ENCODE assay signal across 15 mouse cellular contexts in the genomic region with DNA sequence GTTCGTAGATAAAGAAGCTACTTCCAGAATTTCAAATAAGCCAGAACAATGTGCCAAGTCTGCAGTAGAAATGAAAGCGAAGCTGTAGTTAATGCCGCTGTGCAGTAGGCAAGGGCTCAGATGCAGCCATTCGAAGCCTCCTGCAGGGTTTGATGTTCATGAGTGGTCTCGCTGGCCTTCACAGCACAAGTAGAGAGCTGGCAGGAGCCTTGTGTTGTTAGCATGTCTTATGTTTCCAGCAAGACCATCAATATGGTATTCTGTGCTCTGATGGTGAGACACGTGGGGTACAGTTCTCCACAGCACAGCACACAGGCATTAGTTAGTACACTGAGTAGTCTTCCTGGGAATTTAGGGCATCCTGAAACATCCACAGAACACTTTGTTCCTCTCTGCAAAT.
DNase-seq lines count a peak whose midpoint lies in the region; ATAC-seq and TF ChIP-seq lines count a peak whose summit lies in the region.
"Had no signal": no experiment of that assay in that cellular context is flagged by ENCODE, and none has a peak within 500 bp of the region (broad histone marks: within the 10 kb centered on the region; RNA-seq: fewer than 3 reads in every experiment).

No protein-coding gene starts in this region.

- H3K9ac ChIP-seq in forebrain, embryonic 11.5 days (ENCODE audit: low read length): no peak overlapping the region
- H3K9ac ChIP-seq in liver, postnatal 0 days (replicated peaks): no peak overlapping the region
- H3K9ac ChIP-seq: embryonic facial prominence, embryonic 15.5 days had no signal

- no peak overlapping the region for H3K4me3 ChIP-seq in forebrain, embryonic 10.5 days
- H3K4me3 ChIP-seq in forebrain, embryonic 11.5 days (ENCODE audit: low read depth, low read length): no peak overlapping the region
- no peak overlapping the region for H3K4me3 ChIP-seq in liver, postnatal 0 days (ENCODE audit: low read depth, low read length)
- H3K4me3 ChIP-seq: embryonic facial prominence, embryonic 15.5 days; gastrocnemius, adult 2 months; heart, embryonic 10.5 days had no signal

- no peaks in the 10 kb centered on the region for H3K27me3 ChIP-seq in forebrain, embryonic 10.5 days (ENCODE audit: poor library complexity, severe bottlenecking)
- H3K27me3 ChIP-seq in forebrain, embryonic 11.5 days (ENCODE audit: control insufficient read depth, insufficient read depth, low read length): no peaks in the 10 kb centered on the region
- no peaks in the 10 kb centered on the region for H3K27me3 ChIP-seq in liver, postnatal 0 days (ENCODE audit: insufficient read depth, low read length)
- H3K27me3 ChIP-seq: embryonic facial prominence, embryonic 15.5 days had no signal

- 77% methylated on average over 6 of the region's 6 CpGs for WGBS in forebrain, embryonic 10.5 days
- WGBS in forebrain, embryonic 11.5 days: 61% methylated on average over 6 of the region's 6 CpGs
- 81% methylated on average over 6 of the region's 6 CpGs for WGBS in liver, postnatal 0 days (ENCODE audit: insufficient replicate concordance)

- no peak for TF ChIP-seq POLR2A in brain, embryonic 14.5 days (IDR thresholded peaks at IDR 0.05; ENCODE audit: borderline replicate concordance, extremely low read depth, insufficient read depth, insufficient read length, poor library complexity, severe bottlenecking)

- no peak for TF ChIP-seq CTCF in brain, embryonic 14.5 days (IDR thresholded peaks at IDR 0.05; ENCODE audit: borderline replicate concordance, extremely low read depth, insufficient read depth, insufficient read length)
- TF ChIP-seq CTCF in liver, postnatal 0 days (IDR thresholded peaks at IDR 0.05; ENCODE audit: low read depth): no peak

- H3K36me3 ChIP-seq in forebrain, embryonic 10.5 days (replicated peaks): peaks cover 7% of the 10 kb centered on the region; the same call in 1 of the 2 replicates
- no peaks in the 10 kb centered on the region for H3K36me3 ChIP-seq in forebrain, embryonic 11.5 days (ENCODE audit: control insufficient read depth, insufficient read depth, low read length)
- H3K36me3 ChIP-seq in liver, postnatal 0 days (replicated peaks; ENCODE audit: insufficient read depth, low read length): no peaks in the 10 kb centered on the region
- H3K36me3 ChIP-seq: embryonic facial prominence, embryonic 15.5 days; heart, embryonic 10.5 days had no signal

- peak overlapping the region; percentile 40; the same call in 1 of the 2 replicates for H3K27ac ChIP-seq in forebrain, embryonic 10.5 days
- no peak overlapping the region for H3K27ac ChIP-seq in forebrain, embryonic 11.5 days (ENCODE audit: low read depth, low read length)
- 0 out of 2 replicates have a peak overlapping the region, but pooled peaks have one; percentile 52 for H3K27ac ChIP-seq in liver, postnatal 0 days (ENCODE audit: low read depth)
- H3K27ac ChIP-seq: embryonic facial prominence, embryonic 15.5 days; heart, embryonic 10.5 days had no signal

- H3K4me1 ChIP-seq in forebrain, embryonic 10.5 days: peaks cover 72% of the 10 kb centered on the region
- H3K4me1 ChIP-seq in forebrain, embryonic 11.5 days (replicated peaks; ENCODE audit: control insufficient read depth, insufficient read depth, low read length): peaks cover 12% of the 10 kb centered on the region; the same call in 1 of the 2 replicates
- peaks cover 48% of the 10 kb centered on the region for H3K4me1 ChIP-seq in liver, postnatal 0 days (ENCODE audit: insufficient read depth)

- DNase-seq in forebrain, embryonic 10.5 days (ENCODE audit: extremely low spot score, low spot score): no peak
- no peak for DNase-seq in forebrain, embryonic 11.5 days (ENCODE audit: low spot score)
- peak; percentile 34 to 74 for DNase-seq in left cerebral cortex, postnatal 14 days (ENCODE audit: low spot score in 2 of 2)
- no peak for DNase-seq in left cerebral cortex, adult 8-10 months (ENCODE audit: low spot score in 2 of 2)
- DNase-seq in brain, embryonic 14.5 days (ENCODE audit: low read depth): peak; percentile 80
- no peak for DNase-seq in liver, postnatal 0 days
- no peak for DNase-seq in adrenal gland, postnatal 14 days
- DNase-seq in urinary bladder, postnatal 4 days (ENCODE audit: low spot score in 2 of 2): no peak
- DNase-seq: adrenal gland, postnatal 10 days; gastrocnemius, adult 2 months; heart, postnatal 36 days; lung, adult 18-20 months; thymus, adult 2 months had no signal

- no peak overlapping the region for H3K4me2 ChIP-seq in forebrain, embryonic 11.5 days (ENCODE audit: low read depth, low read length, severe bottlenecking)
- H3K4me2 ChIP-seq in liver, postnatal 0 days (ENCODE audit: low read depth, low read length): no peak overlapping the region
- H3K4me2 ChIP-seq: embryonic facial prominence, embryonic 15.5 days had no signal

- intact Hi-C loops in left cerebral cortex, postnatal 14 days (cut with DNase I): no loop called here

- no peak for TF ChIP-seq EP300 in liver, postnatal 0 days (IDR thresholded peaks at IDR 0.05; ENCODE audit: low read depth)

- no peaks in the 10 kb centered on the region for H3K9me3 ChIP-seq in forebrain, embryonic 10.5 days
- H3K9me3 ChIP-seq in forebrain, embryonic 11.5 days (ENCODE audit: control insufficient read depth, low read length): no peaks in the 10 kb centered on the region
- no peaks in the 10 kb centered on the region for H3K9me3 ChIP-seq in liver, postnatal 0 days (ENCODE audit: low read length)
- H3K9me3 ChIP-seq: embryonic facial prominence, embryonic 15.5 days; heart, embryonic 10.5 days had no signal

- no peak for ATAC-seq in forebrain, embryonic 11.5 days (replicated peaks; ENCODE audit: low FRiP score)
- ATAC-seq in liver, postnatal 0 days: 0 out of 2 replicates have a peak, but pooled peaks have one; percentile 10

Comparison
In these comparisons a context has a peak if more than half of its experiments do, and no peak if none do; other contexts are left out.
1. DNase-seq: peak in left cerebral cortex, postnatal 14 days (2 of 2) and brain, embryonic 14.5 days (single experiment); none in forebrain, embryonic 10.5 days (single experiment), forebrain, embryonic 11.5 days (single experiment), left cerebral cortex, adult 8-10 months (0 of 2), liver, postnatal 0 days (single experiment), adrenal gland, postnatal 14 days (single experiment) and urinary bladder, postnatal 4 days (0 of 2).